Mouse (Mus musculus): Measurements from ENCODE around the gene Ruvbl2. TPM values are rescaled to one million over a fixed set of nuclear protein-coding genes. Genes with fewer than 3 reads are reported as not detected.
"Not testable (repeated sequence)": the region's sequence is repeated elsewhere in the genome, so short reads cannot be mapped to it uniquely, and the experiment has no call there.

The Ruvbl2 gene
- total RNA-seq, 2 experiments from 2014 or later, result 28.8 to 39.0 TPM

GRCm38 (mm10) chr7:45406157-45407156, 31.4 kb downstream of the Ruvbl2 start:
- no peak for ATAC-seq (replicated peaks; ENCODE audit: low FRiP score, poor library complexity, severe bottlenecking)

GRCm38 (mm10) chr7:45405091-45406075, 32.5 kb downstream of the Ruvbl2 start, which contains the start of gene Kcna7:
TSS of gene Kcna7 (plus strand) at chr7:45405653.
- peak; percentile 80 for ATAC-seq (replicated peaks; ENCODE audit: low FRiP score, poor library complexity, severe bottlenecking)

GRCm38 (mm10) chr7:45403532-45404261, 34.2 kb downstream of the Ruvbl2 start:
- ATAC-seq (replicated peaks; ENCODE audit: low FRiP score, poor library complexity, severe bottlenecking), result 0 out of 2 replicates have a peak, but pooled peaks have one; percentile 32

- ATAC-seq (replicated peaks; ENCODE audit: low FRiP score, poor library complexity, severe bottlenecking), result no peak
Observed at GRCm38 (mm10) chr7:45401521-45402085, 36.3 kb downstream of the Ruvbl2 start.

GRCm38 (mm10) chr7:45396787-45397186, 41.1 kb downstream of the Ruvbl2 start:
- ATAC-seq (replicated peaks; ENCODE audit: low FRiP score, poor library complexity, severe bottlenecking), result no peak

- ATAC-seq (replicated peaks; ENCODE audit: low FRiP score, poor library complexity, severe bottlenecking), result not testable (repeated sequence)
Observed at GRCm38 (mm10) chr7:45396337-45396775, 41.5 kb downstream of the Ruvbl2 start.

- ATAC-seq (replicated peaks; ENCODE audit: low FRiP score, poor library complexity, severe bottlenecking), result peak; percentile 93
Observed at GRCm38 (mm10) chr7:45395578-45396336, 42.1 kb downstream of the Ruvbl2 start, which contains the start of gene Snrnp70. TSS of gene Snrnp70 (minus strand) at chr7:45395742.

- ATAC-seq (replicated peaks; ENCODE audit: low FRiP score, poor library complexity, severe bottlenecking), result peak; percentile 80
Observed at GRCm38 (mm10) chr7:45395129-45395541, 42.8 kb downstream of the Ruvbl2 start.

- no peak for ATAC-seq (replicated peaks; ENCODE audit: low FRiP score, poor library complexity, severe bottlenecking)
Observed at GRCm38 (mm10) chr7:45386077-45386476, 51.8 kb downstream of the Ruvbl2 start.

GRCm38 (mm10) chr7:45376057-45376456, 61.8 kb downstream of the Ruvbl2 start:
- ATAC-seq (replicated peaks; ENCODE audit: low FRiP score, poor library complexity, severe bottlenecking), result no peak

- ATAC-seq (replicated peaks; ENCODE audit: low FRiP score, poor library complexity, severe bottlenecking), result no peak
Observed at GRCm38 (mm10) chr7:45374620-45375019, 63.3 kb downstream of the Ruvbl2 start.

GRCm38 (mm10) chr7:45372371-45372770, 65.5 kb downstream of the Ruvbl2 start:
- no peak for ATAC-seq (replicated peaks; ENCODE audit: low FRiP score, poor library complexity, severe bottlenecking)

Other genes with a start within 250 kb of the Ruvbl2 start
Only the 30 nearest of the 32 such genes appear.
- 6.3 and 8.6 TPM in 2 replicates for gene Dkkl1, start 225.9 kb downstream of the Ruvbl2 start, total RNA-seq (2015; ENCODE audit: low replicate concordance)
- gene Dkkl1, start 225.9 kb downstream of the Ruvbl2 start, total RNA-seq (2017; ENCODE audit: low replicate concordance), result 0.77 TPM in 1 of 2 replicates, not detected in the other
- not detected in 2 replicates for gene Tead2, start 222.3 kb downstream of the Ruvbl2 start, total RNA-seq (2015; ENCODE audit: low replicate concordance)
- gene Tead2, start 222.3 kb downstream of the Ruvbl2 start, total RNA-seq (2017; ENCODE audit: low replicate concordance), result not detected in 2 replicates
- gene Cd37, start 199.0 kb downstream of the Ruvbl2 start, total RNA-seq (2015; ENCODE audit: low replicate concordance), result 82.2 and 86.1 TPM in 2 replicates
- gene Cd37, start 199.0 kb downstream of the Ruvbl2 start, total RNA-seq (2017; ENCODE audit: low replicate concordance), result 21.1 and 54.8 TPM in 2 replicates
- not detected in 2 replicates for gene Slc6a16, start 197.0 kb downstream of the Ruvbl2 start, total RNA-seq (2015; ENCODE audit: low replicate concordance)
- gene Slc6a16, start 197.0 kb downstream of the Ruvbl2 start, total RNA-seq (2017; ENCODE audit: low replicate concordance), result not detected in 2 replicates
- gene Slc6a21, start 160.6 kb downstream of the Ruvbl2 start, total RNA-seq (2015; ENCODE audit: low replicate concordance), result not detected in 2 replicates
- gene Slc6a21, start 160.6 kb downstream of the Ruvbl2 start, total RNA-seq (2017; ENCODE audit: low replicate concordance), result not detected in 2 replicates
- gene Trpm4, start 104.3 kb downstream of the Ruvbl2 start, total RNA-seq (2015; ENCODE audit: low replicate concordance), result not detected in 2 replicates
- not detected in 2 replicates for gene Trpm4, start 104.3 kb downstream of the Ruvbl2 start, total RNA-seq (2017; ENCODE audit: low replicate concordance)
- gene Hrc, start 102.8 kb downstream of the Ruvbl2 start, total RNA-seq (2015; ENCODE audit: low replicate concordance), result not detected in 2 replicates
- gene Hrc, start 102.8 kb downstream of the Ruvbl2 start, total RNA-seq (2017; ENCODE audit: low replicate concordance), result not detected in 2 replicates
- not detected in 2 replicates for gene Ppfia3, start 71.1 kb downstream of the Ruvbl2 start, total RNA-seq (2015; ENCODE audit: low replicate concordance)
- not detected in 2 replicates for gene Ppfia3, start 71.1 kb downstream of the Ruvbl2 start, total RNA-seq (2017; ENCODE audit: low replicate concordance)
- gene Lin7b, start 67.5 kb downstream of the Ruvbl2 start, total RNA-seq (2015; ENCODE audit: low replicate concordance), result not detected in 2 replicates
- not detected in 2 replicates for gene Lin7b, start 67.5 kb downstream of the Ruvbl2 start, total RNA-seq (2017; ENCODE audit: low replicate concordance)
- 143 and 194 TPM in 2 replicates for gene Snrnp70, start 42.4 kb downstream of the Ruvbl2 start, total RNA-seq (2015; ENCODE audit: low replicate concordance)
- 312 and 348 TPM in 2 replicates for gene Snrnp70, start 42.4 kb downstream of the Ruvbl2 start, total RNA-seq (2017; ENCODE audit: low replicate concordance)
- gene Kcna7, start 32.4 kb downstream of the Ruvbl2 start, total RNA-seq (2015; ENCODE audit: low replicate concordance), result not detected in 2 replicates
- not detected in 2 replicates for gene Kcna7, start 32.4 kb downstream of the Ruvbl2 start, total RNA-seq (2017; ENCODE audit: low replicate concordance)
- gene Ntf5, start 24.4 kb downstream of the Ruvbl2 start, total RNA-seq (2015; ENCODE audit: low replicate concordance), result not detected in 2 replicates
- not detected in 2 replicates for gene Ntf5, start 24.4 kb downstream of the Ruvbl2 start, total RNA-seq (2017; ENCODE audit: low replicate concordance)
- gene Lhb, start 17.3 kb downstream of the Ruvbl2 start, total RNA-seq (2015; ENCODE audit: low replicate concordance), result not detected in 2 replicates
- gene Lhb, start 17.3 kb downstream of the Ruvbl2 start, total RNA-seq (2017; ENCODE audit: low replicate concordance), result not detected in 2 replicates
- gene Gys1, start 3.3 kb downstream of the Ruvbl2 start, total RNA-seq (2015; ENCODE audit: low replicate concordance), result 0.84 and 5.8 TPM in 2 replicates
- 2.1 and 6.2 TPM in 2 replicates for gene Gys1, start 3.3 kb downstream of the Ruvbl2 start, total RNA-seq (2017; ENCODE audit: low replicate concordance)
- 2,156 and 2,353 TPM in 2 replicates for gene Ftl1, start 21.8 kb upstream of the Ruvbl2 start, total RNA-seq (2015; ENCODE audit: low replicate concordance)
- 950 and 960 TPM in 2 replicates for gene Ftl1, start 21.8 kb upstream of the Ruvbl2 start, total RNA-seq (2017; ENCODE audit: low replicate concordance)
- 10.1 and 43.6 TPM in 2 replicates for gene Bax, start 28.8 kb upstream of the Ruvbl2 start, total RNA-seq (2015; ENCODE audit: low replicate concordance)
- 10.3 and 15.9 TPM in 2 replicates for gene Bax, start 28.8 kb upstream of the Ruvbl2 start, total RNA-seq (2017; ENCODE audit: low replicate concordance)
- 0.84 TPM in 1 of 2 replicates, not detected in the other for gene Tulp2, start 43.8 kb upstream of the Ruvbl2 start, total RNA-seq (2015; ENCODE audit: low replicate concordance)
- gene Tulp2, start 43.8 kb upstream of the Ruvbl2 start, total RNA-seq (2017; ENCODE audit: low replicate concordance), result not detected in 2 replicates
- not detected in 2 replicates for gene Gm45808, start 48.7 kb upstream of the Ruvbl2 start, total RNA-seq (2015; ENCODE audit: low replicate concordance)
- gene Gm45808, start 48.7 kb upstream of the Ruvbl2 start, total RNA-seq (2017; ENCODE audit: low replicate concordance), result 4.9 TPM in 1 of 2 replicates, not detected in the other
- gene Dhdh, start 50.7 kb upstream of the Ruvbl2 start, total RNA-seq (2015; ENCODE audit: low replicate concordance), result 0.42 and 3.6 TPM in 2 replicates
- gene Dhdh, start 50.7 kb upstream of the Ruvbl2 start, total RNA-seq (2017; ENCODE audit: low replicate concordance), result 1.0 and 1.6 TPM in 2 replicates
- gene Nucb1, start 72.3 kb upstream of the Ruvbl2 start, total RNA-seq (2015; ENCODE audit: low replicate concordance), result 164 and 168 TPM in 2 replicates
- gene Nucb1, start 72.3 kb upstream of the Ruvbl2 start, total RNA-seq (2017; ENCODE audit: low replicate concordance), result 789 and 905 TPM in 2 replicates
- gene Ppp1r15a, start 88.2 kb upstream of the Ruvbl2 start, total RNA-seq (2015; ENCODE audit: low replicate concordance), result 814 and 867 TPM in 2 replicates
- 569 and 633 TPM in 2 replicates for gene Ppp1r15a, start 88.2 kb upstream of the Ruvbl2 start, total RNA-seq (2017; ENCODE audit: low replicate concordance)
- 7.2 TPM in 1 of 2 replicates, not detected in the other for gene Plekha4, start 88.2 kb upstream of the Ruvbl2 start, total RNA-seq (2015; ENCODE audit: low replicate concordance)
- gene Plekha4, start 88.2 kb upstream of the Ruvbl2 start, total RNA-seq (2017; ENCODE audit: low replicate concordance), result 0.08 and 0.90 TPM in 2 replicates
- gene Hsd17b14, start 116.8 kb upstream of the Ruvbl2 start, total RNA-seq (2015; ENCODE audit: low replicate concordance), result not detected in 2 replicates
- not detected in 2 replicates for gene Hsd17b14, start 116.8 kb upstream of the Ruvbl2 start, total RNA-seq (2017; ENCODE audit: low replicate concordance)
- 8.4 and 17.7 TPM in 2 replicates for gene Bcat2, start 132.1 kb upstream of the Ruvbl2 start, total RNA-seq (2015; ENCODE audit: low replicate concordance)
- gene Bcat2, start 132.1 kb upstream of the Ruvbl2 start, total RNA-seq (2017; ENCODE audit: low replicate concordance), result 4.0 and 22.0 TPM in 2 replicates
- not detected in 2 replicates for gene Fgf21, start 177.4 kb upstream of the Ruvbl2 start, total RNA-seq (2015; ENCODE audit: low replicate concordance)
- gene Fgf21, start 177.4 kb upstream of the Ruvbl2 start, total RNA-seq (2017; ENCODE audit: low replicate concordance), result not detected in 2 replicates
- gene Fut1, start 179.2 kb upstream of the Ruvbl2 start, total RNA-seq (2015; ENCODE audit: low replicate concordance), result not detected in 2 replicates
- not detected in 2 replicates for gene Fut1, start 179.2 kb upstream of the Ruvbl2 start, total RNA-seq (2017; ENCODE audit: low replicate concordance)
- gene Izumo1, start 183.7 kb upstream of the Ruvbl2 start, total RNA-seq (2015; ENCODE audit: low replicate concordance), result not detected in 2 replicates
- gene Izumo1, start 183.7 kb upstream of the Ruvbl2 start, total RNA-seq (2017; ENCODE audit: low replicate concordance), result not detected in 2 replicates
- gene Rasip1, start 189.4 kb upstream of the Ruvbl2 start, total RNA-seq (2015; ENCODE audit: low replicate concordance), result not detected in 2 replicates
- not detected in 2 replicates for gene Rasip1, start 189.4 kb upstream of the Ruvbl2 start, total RNA-seq (2017; ENCODE audit: low replicate concordance)
- not detected in 2 replicates for gene Mamstr, start 201.9 kb upstream of the Ruvbl2 start, total RNA-seq (2015; ENCODE audit: low replicate concordance)
- gene Mamstr, start 201.9 kb upstream of the Ruvbl2 start, total RNA-seq (2017; ENCODE audit: low replicate concordance), result not detected in 2 replicates
- gene Fut2, start 228.3 kb upstream of the Ruvbl2 start, total RNA-seq (2015; ENCODE audit: low replicate concordance), result not detected in 2 replicates
- gene Fut2, start 228.3 kb upstream of the Ruvbl2 start, total RNA-seq (2017; ENCODE audit: low replicate concordance), result not detected in 2 replicates

All from erythroid progenitor cell, adult 5-6 weeks (primary cell).